Mouse (Mus musculus) bone marrow, adult 2 months (tissue): Measurements from ENCODE around the gene Sh3bp5.

Source experiments
- CTCF ChIP-seq: fragments of 200-500 bp; IDR thresholded peaks from 2 replicates; pipeline ENCODE4 v1.5.1; 2011; ENCODE audit warnings: low read length, control low read depth; ENCODE audit not compliant: control insufficient read depth, insufficient read depth
- POLR2A ChIP-seq: fragments of 200-500 bp; IDR thresholded peaks from 2 replicates; pipeline ENCODE4 v1.6.1; 2011; ENCODE audit warnings: low read depth, mild to moderate bottlenecking, control low read depth, low read length, borderline replicate concordance; ENCODE audit not compliant: control insufficient read depth

DNA sequence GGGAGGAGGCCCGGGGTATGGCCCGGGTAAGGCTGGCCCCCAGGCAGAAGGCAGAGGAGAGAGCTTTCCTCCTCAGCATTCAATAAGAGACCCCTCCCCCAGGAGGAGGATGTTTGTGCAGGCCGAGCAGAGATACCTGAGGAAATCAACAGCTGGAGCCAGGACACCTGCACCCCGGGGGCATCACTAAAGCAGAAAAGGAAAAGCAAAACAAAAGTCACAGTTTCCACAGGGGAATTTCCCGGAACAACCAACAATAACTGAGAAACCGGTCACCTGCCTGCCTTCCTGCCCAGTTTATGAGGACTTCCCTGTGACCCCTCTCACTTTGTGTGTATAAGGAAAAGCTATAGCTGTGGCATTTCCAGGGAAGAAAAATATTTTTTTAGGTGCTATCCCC is 7.7 kb upstream of the Sh3bp5 start:
- no peak for TF ChIP-seq POLR2A
- TF ChIP-seq CTCF, result no peak
